Mouse (Mus musculus) heart, postnatal 4 days (tissue): ENCODE data around the gene Fam129b. TPM values are rescaled to one million over a fixed set of nuclear protein-coding genes. Genes with fewer than 3 reads are reported as not detected.

Source experiments
- DNase-seq: peaks from one replicate; pipeline ENCODE4 v3.0.0; 2021
- total RNA-seq, 2 experiments: library from RNA; stranded (reverse); gene quantifications; 2 replicates each; pipeline ENCODE4 v1.2.3; 2021

Gene Fam129b
- total RNA-seq, 2 experiments from 2014 or later: 45.4 to 46.0 TPM

DNA sequence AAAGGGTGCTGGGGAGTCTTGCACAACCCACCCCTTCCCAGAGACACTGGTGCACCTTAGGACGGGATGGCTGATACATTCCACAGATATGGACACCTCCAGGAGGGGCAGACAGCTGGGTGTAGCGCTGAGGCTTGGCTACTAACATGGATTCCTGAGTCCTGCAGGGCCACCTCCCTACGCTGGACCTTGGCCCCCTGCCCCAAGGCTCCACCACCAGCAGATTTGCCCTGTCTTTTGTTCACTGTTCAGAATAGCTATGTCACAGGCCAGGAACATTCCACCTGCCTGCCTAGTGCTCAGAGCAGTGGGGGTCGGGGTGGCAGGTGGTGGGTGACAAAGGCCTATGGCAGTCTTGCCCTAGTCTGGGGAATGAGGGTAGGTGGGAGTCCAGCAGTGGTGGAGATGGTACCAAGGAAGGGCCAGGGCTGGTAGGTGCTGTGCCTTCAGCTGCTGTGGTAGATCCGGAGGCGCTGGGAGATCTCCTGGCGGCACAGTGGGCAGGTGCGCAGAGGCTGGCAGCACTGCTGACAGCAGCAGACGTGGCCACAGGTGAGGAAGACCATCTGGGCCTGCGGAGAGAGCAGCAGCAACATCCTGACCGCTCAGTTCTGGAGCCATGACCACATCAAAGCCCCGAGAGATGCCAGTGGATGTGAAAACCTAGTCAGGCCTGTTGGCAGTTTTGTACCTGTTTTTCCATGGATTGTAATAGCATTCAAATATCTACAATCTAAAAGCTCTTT, 50.6 kb downstream of the Fam129b start:
- DNase-seq: no peak

DNA sequence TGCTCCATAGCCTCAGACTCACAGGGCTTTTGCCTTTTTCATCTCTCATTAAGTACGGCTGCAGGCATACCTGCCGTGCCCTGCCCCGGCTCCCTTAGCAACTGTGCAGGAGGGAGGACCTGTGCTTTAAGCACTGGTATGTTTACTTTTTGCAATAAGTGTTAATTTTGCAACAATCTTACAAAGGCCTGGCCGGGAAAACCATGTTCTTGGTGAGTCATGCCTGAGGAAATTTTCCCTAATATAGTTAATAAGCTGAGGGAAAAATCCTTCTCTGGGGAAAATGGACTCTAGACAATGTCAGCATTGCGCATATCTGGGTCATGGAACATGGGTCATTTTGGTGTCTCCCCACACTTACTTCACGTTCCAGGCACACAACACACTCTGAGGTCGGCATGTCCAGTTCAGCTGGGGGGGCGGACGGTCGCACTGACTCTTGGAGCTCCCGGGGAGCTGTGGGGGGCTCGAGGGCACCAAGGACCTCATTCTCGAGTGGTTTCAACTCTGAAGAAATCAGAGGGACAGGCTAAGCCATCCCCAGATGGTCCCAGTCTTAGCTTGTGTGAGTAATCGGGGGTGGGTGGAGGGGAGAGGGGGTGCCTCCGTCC, 51.8 kb downstream of the Fam129b start:
- DNase-seq: no peak

DNA sequence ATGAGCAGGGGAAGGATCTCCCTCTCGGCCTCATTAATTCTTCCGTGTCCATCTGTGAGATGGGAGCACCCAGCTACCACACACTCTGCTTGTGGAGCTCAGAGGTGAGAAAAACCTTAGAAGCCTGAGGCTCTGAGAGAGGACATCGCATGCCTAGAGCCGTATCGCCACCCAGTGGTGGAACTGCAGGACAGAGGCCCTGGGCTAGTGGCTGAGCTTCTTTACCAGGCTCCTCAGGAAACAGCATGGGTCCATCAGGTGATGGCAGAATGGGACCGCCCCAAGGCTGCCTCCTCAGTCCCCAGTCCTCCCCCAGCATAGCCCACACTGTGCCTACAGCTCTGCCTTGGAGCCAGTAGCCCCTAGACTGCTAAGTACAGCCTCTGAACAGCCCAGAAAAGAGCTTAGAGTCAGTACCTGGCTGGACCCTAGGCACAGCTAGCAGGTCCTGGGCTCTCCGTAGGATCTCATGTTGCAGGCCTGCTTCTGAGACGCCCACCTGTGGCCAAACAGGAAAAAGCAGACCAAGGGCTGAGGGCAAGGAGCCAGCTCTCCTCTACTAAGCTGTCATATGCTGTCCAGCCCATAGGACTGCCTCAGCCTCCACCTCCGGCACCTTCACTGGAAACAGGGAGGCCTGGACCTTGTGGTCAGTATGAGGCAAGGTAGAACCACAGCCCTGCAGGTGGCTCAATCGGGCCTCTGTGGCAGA, 52.5 kb downstream of the Fam129b start:
- DNase-seq: peak; percentile 89

DNA sequence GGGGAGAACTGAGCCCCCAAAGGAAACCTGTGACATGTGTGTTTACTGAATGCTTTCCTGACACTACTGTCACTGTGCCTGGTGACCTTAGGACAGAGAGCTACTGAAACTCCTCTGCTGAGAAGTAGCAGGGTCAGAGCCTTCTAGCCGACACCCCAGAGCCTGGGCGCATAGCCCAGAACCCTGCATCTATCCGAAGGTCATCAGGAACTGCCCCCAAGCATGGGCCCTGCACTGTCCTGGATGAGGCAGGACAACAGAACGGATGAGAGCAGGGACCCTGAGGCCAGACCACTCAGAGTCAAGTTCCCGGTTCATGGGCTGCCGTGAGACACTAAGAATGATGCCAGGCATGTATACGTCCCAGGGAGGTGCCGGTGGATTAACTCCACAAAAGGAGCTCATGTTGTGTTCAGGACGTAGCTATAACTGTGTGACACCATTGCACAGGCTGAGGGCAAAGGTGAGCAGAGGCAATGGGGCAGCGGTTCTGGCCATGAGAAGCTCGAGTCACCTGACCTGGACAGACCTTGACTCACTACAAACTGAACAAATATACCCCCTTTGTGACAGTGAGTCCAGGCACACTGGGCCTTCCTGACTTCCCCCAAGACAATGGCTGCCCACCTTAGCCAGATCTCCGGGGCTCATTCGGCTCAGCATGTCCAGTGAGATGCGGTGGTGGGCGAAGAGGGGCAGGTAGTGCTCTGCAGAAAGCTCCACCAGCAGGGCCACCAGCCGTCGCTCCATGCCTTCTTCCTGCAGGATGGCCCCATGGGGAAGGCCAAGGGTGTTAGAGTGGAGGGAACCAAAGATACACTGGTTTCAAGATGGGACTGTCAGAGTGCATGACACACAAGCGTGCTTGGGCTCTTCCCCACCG, 53.3 kb downstream of the Fam129b start:
- no peak for DNase-seq

DNA sequence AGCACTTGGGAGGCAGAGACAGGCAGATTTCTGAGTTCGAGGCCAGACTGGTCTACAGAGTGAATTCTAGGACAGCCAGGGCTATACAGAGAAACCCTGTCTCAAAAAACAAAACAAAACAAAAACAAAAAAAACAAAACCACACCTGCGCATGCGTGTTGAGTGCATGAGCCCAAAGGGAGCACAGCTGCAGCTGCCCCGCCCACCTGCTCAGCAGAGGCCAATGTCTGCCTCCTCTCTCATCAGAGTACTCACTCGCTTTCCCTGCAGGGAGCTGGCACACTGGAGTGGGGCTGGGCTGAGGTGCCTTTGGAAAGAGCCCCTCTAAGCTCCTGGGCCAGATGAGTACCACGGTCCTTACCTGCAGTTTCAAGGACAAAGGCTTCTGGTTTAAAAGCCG, 55.8 kb downstream of the Fam129b start:
- no peak for DNase-seq

GRCm38 (mm10) chr2:32938741-32939140, 62.8 kb downstream of the Fam129b start:
- DNase-seq: no peak

DNA sequence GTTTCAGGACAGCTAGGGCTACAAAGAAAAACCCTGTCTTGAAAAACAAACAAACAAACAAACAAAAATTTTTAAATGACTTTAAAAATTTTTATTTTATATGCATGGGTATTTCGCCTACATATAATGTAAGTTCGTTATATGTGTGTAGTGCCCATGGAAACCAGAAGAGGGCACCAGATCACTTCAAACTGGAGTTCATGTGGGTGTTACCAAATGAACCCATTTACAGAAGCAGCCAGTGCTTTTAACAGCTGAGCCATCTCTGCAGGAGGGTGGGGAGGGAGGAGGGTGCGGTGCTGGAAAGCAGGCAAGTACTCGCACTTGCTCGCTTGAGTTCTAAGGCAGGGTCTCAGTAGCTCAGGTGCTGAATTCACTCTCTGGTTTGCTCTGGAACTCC, 63.5 kb downstream of the Fam129b start:
- DNase-seq: peak; percentile 57

DNA sequence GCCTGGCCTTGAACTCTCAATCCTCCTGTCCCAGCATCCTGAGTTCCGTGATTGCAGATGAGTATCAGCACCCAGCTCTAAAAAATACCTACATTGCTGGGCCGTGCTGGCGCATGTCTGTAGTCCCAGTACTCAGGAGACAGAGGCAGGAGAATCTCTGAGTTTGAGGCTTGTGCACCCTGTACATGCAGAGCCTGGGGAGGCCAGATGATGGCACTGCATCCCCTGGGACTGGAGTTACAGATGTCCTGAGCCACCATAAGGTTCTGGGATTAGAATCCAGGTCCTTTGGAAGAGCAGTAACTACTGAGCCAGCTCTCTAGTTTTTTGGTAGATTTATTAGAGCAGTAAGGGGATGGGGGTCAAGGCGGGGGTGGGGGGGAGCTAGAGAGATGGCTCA, 64.6 kb downstream of the Fam129b start:
- no peak for DNase-seq

DNA sequence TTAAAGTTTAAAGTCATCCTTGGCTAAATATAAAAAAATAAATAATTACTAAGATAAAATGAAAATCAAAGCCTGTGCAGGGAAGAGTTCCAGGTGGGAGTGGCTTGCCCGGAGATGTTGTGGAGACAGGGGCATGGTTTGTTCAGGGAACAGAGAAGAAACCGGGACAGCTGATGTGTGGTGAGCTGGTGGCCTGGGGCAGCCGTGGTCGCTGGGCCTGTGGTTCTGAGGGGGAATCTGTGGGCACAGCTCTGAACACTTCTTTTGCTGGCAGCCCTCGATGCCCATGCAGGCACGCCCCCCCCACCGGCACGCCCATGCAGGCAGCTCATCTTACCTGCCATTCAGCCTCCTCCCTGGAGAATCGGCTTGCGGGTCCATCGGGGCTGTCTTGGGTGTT, 71.5 kb downstream of the Fam129b start:
- no peak for DNase-seq

- no peak for DNase-seq
Observed at GRCm38 (mm10) chr2:32954581-32954980, 78.7 kb downstream of the Fam129b start.

DNA sequence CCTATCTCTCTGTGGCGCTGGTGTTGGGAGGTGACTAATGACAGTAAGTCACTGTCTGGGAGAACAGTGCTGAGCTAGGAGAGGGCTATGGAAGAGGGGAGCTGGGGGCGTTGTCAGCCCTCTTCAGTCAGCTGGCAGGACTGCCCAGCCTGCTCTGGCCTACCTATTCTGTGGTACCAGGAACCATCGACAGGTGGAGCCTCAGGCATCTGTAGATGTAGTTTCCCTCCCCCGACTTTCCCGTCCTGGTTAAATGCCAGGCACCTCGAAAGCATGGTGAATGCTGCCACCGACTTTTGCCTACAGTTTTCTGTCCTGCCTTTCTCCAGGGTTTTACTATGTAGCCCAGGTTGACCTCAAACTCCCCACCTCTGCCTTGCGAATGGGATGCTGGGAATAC, 81.4 kb downstream of the Fam129b start:
- peak; percentile 51 for DNase-seq

- no peak for DNase-seq
Observed at GRCm38 (mm10) chr2:32960273-32960672, 84.4 kb downstream of the Fam129b start.

DNA sequence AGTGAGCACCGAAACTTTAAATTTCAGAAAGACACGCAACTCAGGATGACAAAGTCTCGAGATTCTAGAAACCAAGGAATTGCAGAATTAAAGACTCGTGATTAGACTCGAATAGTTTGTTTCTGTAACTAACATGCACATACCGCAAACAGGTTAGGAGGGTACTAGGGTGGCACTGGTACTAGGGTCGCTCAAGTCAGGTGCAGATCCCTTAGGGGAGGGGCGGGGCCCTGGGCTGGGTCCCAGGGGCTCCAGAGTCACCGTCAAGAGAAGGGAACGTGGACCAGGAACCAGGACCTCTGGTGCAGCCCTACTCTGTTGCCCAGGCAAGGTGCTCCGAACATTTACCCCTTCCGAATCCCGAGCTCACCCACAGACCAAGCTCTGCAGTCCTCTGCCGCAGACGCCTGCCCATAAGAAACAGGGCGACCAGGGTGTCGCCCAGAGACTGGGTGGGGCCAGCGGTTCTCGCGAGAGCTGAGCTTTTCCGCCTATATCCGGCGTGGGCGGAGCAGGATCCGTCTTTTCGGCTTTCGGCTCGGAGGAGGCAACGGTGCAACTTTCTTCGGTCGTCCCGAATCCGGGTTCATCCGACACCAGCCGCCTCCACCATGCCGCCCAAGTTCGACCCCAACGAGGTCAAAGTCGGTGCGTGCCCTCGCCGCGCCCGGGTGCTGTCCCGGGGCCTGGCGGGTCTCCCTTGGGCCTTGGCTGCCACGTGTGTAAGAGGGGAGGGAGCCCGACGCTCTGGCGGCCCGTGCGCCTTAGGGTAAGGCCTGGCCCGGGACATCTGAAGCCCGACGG, 85.5 kb downstream of the Fam129b start, which contains the start of the genes Rpl12 and Lrsam1:
TSS of gene Rpl12 (plus strand) at position 368 of the 804 bp plus-strand sequence.
TSS of gene Lrsam1 (minus strand) at position 423 of the 804 bp plus-strand sequence.
- peak; percentile 97 for DNase-seq

GRCm38 (mm10) chr2:32962062-32962874, 86.4 kb downstream of the Fam129b start:
- DNase-seq: peak; percentile 39

GRCm38 (mm10) chr2:32962875-32963220, 86.9 kb downstream of the Fam129b start:
- DNase-seq: no peak

GRCm38 (mm10) chr2:32963544-32963943, 87.6 kb downstream of the Fam129b start:
- DNase-seq: no peak

- DNase-seq: no peak
Observed at GRCm38 (mm10) chr2:32963981-32964380, 88.1 kb downstream of the Fam129b start.

DNA sequence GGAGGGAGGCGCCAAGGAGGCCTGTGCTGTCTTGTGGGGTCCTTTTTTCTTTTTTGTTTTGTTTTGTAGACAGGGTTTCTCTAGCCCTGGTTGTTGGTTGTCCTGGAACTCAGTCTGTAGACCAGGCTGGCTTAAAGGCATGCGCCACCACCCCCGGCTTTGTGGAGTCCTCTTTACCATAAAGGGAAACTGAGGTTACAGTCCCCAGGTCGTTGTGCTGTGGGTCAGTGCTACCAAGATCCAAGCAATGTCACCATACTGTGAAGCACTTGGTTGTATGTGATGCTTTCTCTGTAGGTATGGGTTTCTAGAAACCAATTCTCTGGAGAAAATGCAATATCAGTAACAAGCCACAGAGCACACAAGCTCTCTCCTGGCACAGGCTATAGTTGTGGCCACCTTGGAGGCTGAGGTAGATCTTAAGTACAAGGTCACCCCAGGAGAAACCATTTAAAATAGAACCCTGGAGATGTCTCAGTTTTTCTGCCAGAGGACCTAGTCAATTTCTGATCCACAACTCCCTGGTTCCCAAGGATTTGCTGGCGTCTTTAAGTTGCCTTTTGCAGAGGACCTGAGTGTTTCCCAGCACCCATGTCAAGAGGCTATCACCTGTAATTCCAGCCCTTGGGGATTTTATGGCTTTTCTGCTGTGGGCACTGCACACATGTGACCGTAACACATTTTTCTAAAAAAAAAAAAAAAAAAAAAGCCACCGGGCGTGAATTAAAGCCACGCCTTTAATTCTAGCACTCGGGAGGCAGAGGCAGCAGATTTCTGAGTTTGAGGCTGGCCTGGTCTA, 88.9 kb downstream of the Fam129b start:
- no peak for DNase-seq

DNA sequence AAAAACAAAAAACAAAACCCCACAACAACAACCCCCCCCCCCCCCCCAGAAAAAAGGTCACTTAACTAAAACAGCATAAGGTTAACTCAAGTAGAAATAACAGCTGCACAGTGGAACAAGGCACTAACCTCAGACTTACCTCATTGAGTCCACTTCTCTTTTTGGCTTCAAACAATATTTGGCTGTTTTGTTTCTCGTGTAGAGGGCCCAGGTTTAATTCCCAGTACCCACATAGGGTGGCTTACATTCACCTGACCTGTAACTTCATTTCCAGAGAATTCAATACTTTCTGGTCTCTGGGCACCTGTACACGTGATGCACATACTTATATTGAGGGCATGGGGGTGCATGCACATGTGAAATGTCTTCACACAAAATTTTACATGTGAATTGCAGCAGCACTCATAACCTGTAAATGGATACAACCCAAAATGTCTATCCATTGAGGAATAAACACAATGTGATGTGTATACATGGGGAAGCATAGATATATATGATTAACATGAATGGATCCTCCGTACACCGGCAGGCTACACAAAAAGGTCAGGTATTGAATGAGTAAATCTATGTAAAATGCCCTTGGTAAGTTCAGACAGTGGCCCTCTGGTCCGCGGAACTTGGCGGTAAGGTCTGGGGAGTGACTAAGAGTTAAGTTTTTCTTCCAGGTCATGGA, 89.7 kb downstream of the Fam129b start:
- DNase-seq: no peak
